Mouse (Mus musculus) midbrain, embryonic 14.5 days (tissue): ENCODE data around the gene Tbc1d8. TPM values are rescaled to one million over a fixed set of nuclear protein-coding genes. Genes with fewer than 3 reads are reported as not detected.
A peak's percentile ranks its signal among the peaks of the same experiment; 100 is the strongest.

ENCODE experiments used
- ATAC-seq: fragments of 200-750 bp; cut with Nextera tagmentation; 2 replicates; pipeline ENCODE4 v1.8.0; 2017; ENCODE audit warnings: moderate number of reproducible peaks, moderate library complexity; ENCODE audit not compliant: low FRiP score, low TSS enrichment
- DNase-seq: peaks from one replicate; pipeline ENCODE4 v3.0.0-alpha.2; 2015
- H3K27ac ChIP-seq: fragments of 300-500 bp; sonication (generic); replicated peaks from 2 replicates; pipeline ENCODE4 v1.5.1; 2014; ENCODE audit warnings: mild to moderate bottlenecking, low read depth, low read length, moderate library complexity
- H3K27me3 ChIP-seq: fragments of 300-500 bp; sonication (generic); 2 replicates; pipeline ENCODE4 v1.6.1; 2014; ENCODE audit warnings: low read length, control low read depth, mixed read lengths; ENCODE audit not compliant: control insufficient read depth, insufficient read depth
- H3K36me3 ChIP-seq: fragments of 300-500 bp; sonication (generic); 2 replicates; pipeline ENCODE4 v1.6.1; 2014; ENCODE audit warnings: low read length, control low read depth; ENCODE audit not compliant: control insufficient read depth, insufficient read depth
- H3K4me1 ChIP-seq: fragments of 300-500 bp; sonication (generic); 2 replicates; pipeline ENCODE4 v1.6.1; 2014; ENCODE audit warnings: mild to moderate bottlenecking, antibody characterized with exemption, low read length, control low read depth; ENCODE audit not compliant: control insufficient read depth, insufficient read depth
- H3K4me2 ChIP-seq: fragments of 300-500 bp; sonication (generic); 2 replicates; pipeline ENCODE4 v1.6.1; 2014; ENCODE audit warnings: mild to moderate bottlenecking, low read length, moderate library complexity
- H3K4me3 ChIP-seq: fragments of 300-500 bp; sonication (generic); replicated peaks from 2 replicates; pipeline ENCODE4 v1.5.1; 2014; ENCODE audit warnings: low read depth, low read length
- H3K9ac ChIP-seq: fragments of 300-500 bp; sonication (generic); replicated peaks from 2 replicates; pipeline ENCODE4 v1.6.1; 2014; ENCODE audit warnings: mild to moderate bottlenecking, low read length, moderate library complexity
- H3K9me3 ChIP-seq: fragments of 300-500 bp; sonication (generic); 2 replicates; pipeline ENCODE4 v1.6.1; 2016; ENCODE audit warnings: low read length, control low read depth, mixed read lengths; ENCODE audit not compliant: control insufficient read depth
- WGBS: fragments of 180-500 bp; shearing (Covaris S2); extraction: QIAGEN DNeasy Blood & Tissue Kit; methylation state at CpG from one replicate; pipeline ENCODE4 v1.1.7; 2014; 5-methylcytosine and 5-hydroxymethylcytosine counted together
- polyA plus RNA-seq: library from polyadenylated mRNA; unstranded; fragments of >200 nt; fragmentation: Nextera tagmentation; extraction: Ambion mirVana; gene quantifications from 2 replicates; pipeline ENCODE4 v1.2.1, GENCODE M21; 2014

The Tbc1d8 gene
- 8.9 and 12.1 TPM in 2 replicates for polyA plus RNA-seq

- peak; percentile 93 for ATAC-seq
- under 1% methylated on average over 86 of the region's 90 CpGs for WGBS
- Histone ChIP-seq H3K4me1 (peaks cover 20% of the 10 kb centered on the region), H3K9ac (peak within 1 kb of the TSS; percentile 70), H3K9me3 (no peaks in the 10 kb centered on the region), H3K27ac (peak within 1 kb of the TSS; percentile 84), H3K36me3 (no peaks in the 10 kb centered on the region), H3K4me3 (peak within 1 kb of the TSS; percentile 68), H3K4me2 (peak within 1 kb of the TSS; percentile 98), H3K27me3 (no peaks in the 10 kb centered on the region)
- peak; percentile 91 for DNase-seq
Observed at GRCm38 (mm10) chr1:39478057-39478895, at the start of gene Tbc1d8. Gene Tbc1d8, minus strand, starts transcription at chr1:39478755.

DNA sequence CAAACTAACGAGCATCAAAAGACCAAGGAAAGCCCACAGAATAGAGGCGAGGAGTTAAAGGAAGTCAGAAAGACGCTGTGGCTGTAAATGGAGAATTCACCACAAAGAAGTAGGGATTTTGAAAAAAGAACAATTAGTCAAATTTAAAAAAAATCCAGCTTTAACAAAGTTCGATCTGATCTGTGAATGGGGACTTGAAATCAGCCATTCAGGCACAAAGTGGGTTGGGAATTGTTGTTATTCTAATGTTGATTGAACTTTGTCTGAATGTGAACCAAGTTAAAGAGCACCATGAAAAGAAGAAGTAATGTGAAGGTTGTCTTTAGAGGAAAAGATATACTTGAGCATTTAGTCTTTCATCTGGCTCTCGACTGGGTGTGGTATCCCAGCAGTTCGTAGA is 49.8 kb upstream of the Tbc1d8 start:
- no peaks in the 10 kb centered on the region for H3K27me3 ChIP-seq
- H3K4me3 ChIP-seq = no peak overlapping the region
- H3K4me2 ChIP-seq = no peak overlapping the region
- H3K27ac ChIP-seq = no peak overlapping the region
- WGBS = 64% methylated on average over 6 of the region's 6 CpGs
- no peak overlapping the region for H3K9ac ChIP-seq
- H3K4me1 ChIP-seq = no peaks in the 10 kb centered on the region
- DNase-seq (no peak), ATAC-seq (no peak)
- no peaks in the 10 kb centered on the region for H3K9me3 ChIP-seq
- H3K36me3 ChIP-seq = no peaks in the 10 kb centered on the region

- Histone ChIP-seq H3K4me1 (no peaks in the 10 kb centered on the region), H3K27ac (no peak overlapping the region), H3K9me3 (no peaks in the 10 kb centered on the region), H3K27me3 (no peaks in the 10 kb centered on the region), H3K9ac (no peak overlapping the region), H3K36me3 (no peaks in the 10 kb centered on the region), H3K4me3 (no peak overlapping the region), H3K4me2 (no peak overlapping the region)
- 14% methylated on average over 7 of the region's 7 CpGs for WGBS
- ATAC-seq (no peak), DNase-seq (peak; percentile 84)
Observed at GRCm38 (mm10) chr1:39527432-39527831, 48.9 kb upstream of the Tbc1d8 start.

DNA sequence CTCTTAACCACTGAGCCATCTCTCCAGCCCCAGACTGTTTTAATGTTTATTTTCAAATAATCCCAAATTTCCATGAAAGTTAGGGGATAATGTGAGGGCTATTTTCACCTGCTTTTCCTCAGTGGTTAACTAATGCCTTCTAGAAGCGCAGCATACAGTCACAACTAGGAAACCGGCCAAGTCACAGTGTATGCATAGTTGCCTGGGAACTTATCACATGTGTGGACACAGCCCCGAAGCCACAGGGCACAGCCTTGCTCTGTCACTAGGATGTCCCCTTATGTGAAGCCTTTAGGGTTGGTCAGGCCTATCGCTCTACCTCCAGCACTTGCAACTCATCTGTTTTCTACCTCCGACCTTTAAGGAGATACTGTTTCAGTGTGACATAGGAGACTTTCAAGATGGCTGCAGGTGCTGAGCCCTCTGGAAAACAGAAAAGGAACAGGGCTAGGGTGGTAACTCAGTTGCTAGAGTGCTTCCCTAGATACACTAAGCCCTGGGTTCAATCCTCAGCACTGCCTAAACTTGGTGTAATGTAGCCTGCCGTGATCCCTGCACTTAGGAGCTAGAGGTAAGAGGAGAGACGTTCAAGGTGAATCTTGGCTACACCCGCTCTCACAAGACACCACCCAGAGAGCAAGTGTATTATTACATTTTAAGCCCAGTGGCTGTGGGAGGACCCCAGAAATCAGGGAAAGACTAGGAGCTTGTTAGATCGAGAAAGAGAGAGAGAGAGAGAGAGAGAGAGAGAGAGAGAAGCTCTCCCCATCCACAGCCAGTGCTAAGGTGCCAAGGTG is 48.0 kb upstream of the Tbc1d8 start:
- Histone ChIP-seq H3K36me3 (no peaks in the 10 kb centered on the region), H3K4me1 (no peaks in the 10 kb centered on the region), H3K4me3 (no peak overlapping the region), H3K27me3 (no peaks in the 10 kb centered on the region), H3K9me3 (no peaks in the 10 kb centered on the region), H3K9ac (no peak overlapping the region), H3K4me2 (no peak overlapping the region), H3K27ac (no peak overlapping the region)
- DNase-seq = no peak
- 87% methylated on average over 9 of the region's 9 CpGs for WGBS
- ATAC-seq = no peak

DNA sequence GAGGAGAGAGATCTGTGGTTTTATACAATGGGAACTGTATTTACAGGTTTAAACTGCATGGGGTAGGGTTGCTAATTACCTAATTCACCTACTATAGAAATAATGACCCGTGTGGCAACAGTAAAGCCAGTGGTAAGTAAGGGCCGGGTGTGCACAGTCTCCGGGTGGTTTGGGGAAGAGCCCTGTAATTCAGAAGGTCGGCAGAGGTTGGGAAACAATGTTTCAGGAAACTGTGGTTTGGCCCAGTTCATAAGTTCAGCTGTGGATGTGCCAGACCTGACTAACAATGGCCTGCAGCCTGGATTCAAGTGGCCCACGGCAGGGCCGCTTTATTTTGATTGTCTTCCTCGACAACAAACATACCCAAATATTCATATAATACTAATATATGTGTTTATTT is 47.2 kb upstream of the Tbc1d8 start:
- DNase-seq (no peak), ATAC-seq (no peak)
- H3K4me1 ChIP-seq = no peaks in the 10 kb centered on the region
- H3K27me3 ChIP-seq = no peaks in the 10 kb centered on the region
- H3K9ac ChIP-seq = no peak overlapping the region
- no peak overlapping the region for H3K4me3 ChIP-seq
- H3K4me2 ChIP-seq = no peak overlapping the region
- 90% methylated on average over 7 of the region's 7 CpGs for WGBS
- H3K27ac ChIP-seq = no peak overlapping the region
- H3K36me3 ChIP-seq = no peaks in the 10 kb centered on the region
- no peaks in the 10 kb centered on the region for H3K9me3 ChIP-seq

DNA sequence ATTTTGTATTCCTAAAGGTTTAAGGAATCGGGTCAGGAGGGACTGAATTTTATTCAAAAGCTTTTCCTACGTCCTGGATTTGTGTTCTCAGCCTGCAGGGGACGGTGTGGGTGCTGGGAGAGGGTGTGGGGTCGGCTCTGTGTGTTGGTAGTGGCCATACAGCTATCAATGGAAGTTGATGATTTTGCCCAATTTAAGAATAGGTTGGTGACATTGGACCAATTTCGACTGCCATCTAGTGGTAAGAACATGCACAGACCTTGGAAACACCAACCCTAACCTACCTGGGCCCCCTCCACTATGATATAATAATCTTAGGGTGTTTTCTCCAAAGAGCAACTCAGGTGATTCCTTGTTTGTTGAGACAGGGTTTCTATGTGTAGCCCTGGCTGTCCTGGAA is 44.0 kb upstream of the Tbc1d8 start:
- DNase-seq = peak; percentile 84
- 30% methylated on average over 5 of the region's 5 CpGs for WGBS
- no peaks in the 10 kb centered on the region for H3K9me3 ChIP-seq
- no peak for ATAC-seq
- no peak overlapping the region for H3K27ac ChIP-seq
- H3K4me2 ChIP-seq = no peak overlapping the region
- H3K9ac ChIP-seq = no peak overlapping the region
- H3K36me3 ChIP-seq = no peaks in the 10 kb centered on the region
- no peaks in the 10 kb centered on the region for H3K27me3 ChIP-seq
- no peak overlapping the region for H3K4me3 ChIP-seq
- H3K4me1 ChIP-seq = no peaks in the 10 kb centered on the region

DNA sequence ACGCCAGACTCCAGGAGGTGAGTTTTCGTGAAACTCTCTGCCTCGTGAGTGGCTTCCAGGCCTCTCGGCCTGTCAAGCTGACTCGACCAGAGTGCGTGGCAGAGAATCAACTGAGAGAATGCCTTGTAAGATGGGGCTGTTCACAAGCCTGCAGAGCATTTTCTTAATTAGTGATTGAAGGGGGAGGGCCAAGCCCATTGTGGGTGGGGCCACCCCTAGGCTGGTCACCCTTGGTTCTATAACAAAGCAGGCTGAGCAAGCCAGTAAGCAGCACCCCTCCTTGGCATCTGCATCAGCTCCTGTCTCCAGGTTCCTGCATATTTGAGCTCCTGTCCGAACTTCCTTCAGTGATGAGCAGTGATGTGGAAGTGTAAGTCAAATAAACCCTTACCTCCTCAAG is 42.8 kb upstream of the Tbc1d8 start:
- Histone ChIP-seq H3K4me1 (no peaks in the 10 kb centered on the region), H3K27ac (no peak overlapping the region), H3K4me2 (no peak overlapping the region), H3K36me3 (no peaks in the 10 kb centered on the region), H3K9me3 (no peaks in the 10 kb centered on the region), H3K9ac (no peak overlapping the region), H3K27me3 (no peaks in the 10 kb centered on the region), H3K4me3 (no peak overlapping the region)
- ATAC-seq (no peak), DNase-seq (no peak)
- WGBS = 91% methylated on average over 7 of the region's 7 CpGs

- H3K27me3 ChIP-seq = no peaks in the 10 kb centered on the region
- H3K9me3 ChIP-seq = no peaks in the 10 kb centered on the region
- no peaks in the 10 kb centered on the region for H3K36me3 ChIP-seq
- H3K9ac ChIP-seq = no peak overlapping the region
- ATAC-seq = no peak
- no peak overlapping the region for H3K4me3 ChIP-seq
- H3K27ac ChIP-seq = no peak overlapping the region
- no peaks in the 10 kb centered on the region for H3K4me1 ChIP-seq
- no peak overlapping the region for H3K4me2 ChIP-seq
- 90% methylated on average over 10 of the region's 10 CpGs for WGBS
- no peak for DNase-seq
Observed at GRCm38 (mm10) chr1:39515303-39515991, 36.9 kb upstream of the Tbc1d8 start.
